In the genomic region with DNA sequence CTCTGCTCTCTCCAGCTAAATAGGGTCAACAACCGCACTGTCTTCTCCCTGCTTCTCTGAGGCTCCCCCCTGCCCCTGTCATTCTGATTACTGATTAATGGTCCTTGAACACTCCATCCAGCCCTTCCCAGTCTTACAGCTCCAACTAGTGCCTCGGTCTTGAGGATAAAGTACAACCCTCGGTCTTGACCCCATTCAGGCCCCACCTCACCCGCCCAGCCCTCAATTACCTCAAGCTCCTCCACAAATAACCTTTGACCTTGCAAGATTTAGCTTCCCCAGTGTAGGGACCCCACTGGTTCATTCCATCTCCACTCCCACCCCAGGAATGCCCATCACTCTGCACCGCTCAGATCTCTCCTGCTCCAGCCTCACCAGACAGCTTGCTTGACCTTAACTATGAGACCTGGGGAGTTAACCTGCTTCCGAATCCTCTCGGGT, we compare ENCODE assay signal across 21 mouse cellular contexts. TPM values are rescaled to one million over a fixed set of nuclear protein-coding genes. Genes with fewer than 3 reads are reported as not detected.
DNase-seq lines count a peak whose midpoint lies in the region; ATAC-seq and TF ChIP-seq lines count a peak whose summit lies in the region.
"Had no signal": no experiment of that assay in that cellular context is flagged by ENCODE, and none has a peak within 500 bp of the region (broad histone marks: within the 10 kb centered on the region; RNA-seq: fewer than 3 reads in every experiment).

No protein-coding gene starts in this region.

- no peak for TF ChIP-seq CTCF in stomach, postnatal 0 days (IDR thresholded peaks at IDR 0.05; ENCODE audit: low read depth)
- no peak for TF ChIP-seq CTCF in cerebellum, adult 2 months (IDR thresholded peaks at IDR 0.05; ENCODE audit: borderline replicate concordance, insufficient read depth, low read depth, low read length)

- ATAC-seq in stomach, embryonic 14.5 days (ENCODE audit: insufficient number of reproducible peaks, insufficient read depth, low FRiP score, low read depth), result peak; percentile 11; the same call in 1 of the 2 replicates
- ATAC-seq in stomach, postnatal 0 days (ENCODE audit: low FRiP score, low TSS enrichment), result no peak
- peak; percentile 87 for ATAC-seq in intestine, embryonic 15.5 days
- ATAC-seq in kidney, embryonic 16.5 days (ENCODE audit: low FRiP score, low TSS enrichment), result peak; percentile 93
- ATAC-seq in cerebellum, adult (ENCODE audit: insufficient number of reproducible peaks, low FRiP score, low TSS enrichment), result no peak
- ATAC-seq in CD4-positive, CD25-positive, alpha-beta regulatory T cell, adult 4 months, result no peak
- ATAC-seq: inflammation-experienced regulatory T-cells, adult 6 months had no signal

- H3K9me3 ChIP-seq in stomach, embryonic 14.5 days (ENCODE audit: control insufficient read depth, low read depth, low read length), result no peaks in the 10 kb centered on the region
- H3K9me3 ChIP-seq in stomach, postnatal 0 days (ENCODE audit: control insufficient read depth, low read length), result no peaks in the 10 kb centered on the region
- no peaks in the 10 kb centered on the region for H3K9me3 ChIP-seq in intestine, embryonic 15.5 days
- no peaks in the 10 kb centered on the region for H3K9me3 ChIP-seq in kidney, embryonic 16.5 days (ENCODE audit: low read length)
- H3K9me3 ChIP-seq: heart, embryonic 12.5 days; hindbrain, embryonic 10.5 days; limb, embryonic 12.5 days had no signal

- no peak overlapping the region for H3K4me3 ChIP-seq in stomach, embryonic 14.5 days (ENCODE audit: low read depth, low read length)
- H3K4me3 ChIP-seq in stomach, postnatal 0 days (ENCODE audit: low read depth, low read length), result no peak overlapping the region
- H3K4me3 ChIP-seq in intestine, embryonic 15.5 days (replicated peaks), result no peak overlapping the region
- no peak overlapping the region for H3K4me3 ChIP-seq in kidney, embryonic 16.5 days (ENCODE audit: low read length)
- H3K4me3 ChIP-seq in cerebellum, adult 2 months (replicated peaks; ENCODE audit: insufficient read depth, low read depth, low read length), result no peak overlapping the region
- H3K4me3 ChIP-seq: heart, embryonic 12.5 days; hindbrain, embryonic 10.5 days; limb, embryonic 12.5 days had no signal

- TF ChIP-seq POLR2A in cerebellum, adult 2 months (IDR thresholded peaks at IDR 0.05; ENCODE audit: borderline replicate concordance, insufficient read depth, low read length), result no peak

- 17% methylated on average over 7 of the region's 7 CpGs for WGBS in stomach, embryonic 14.5 days
- 32% methylated on average over 7 of the region's 7 CpGs for WGBS in stomach, postnatal 0 days
- 14% methylated on average over 7 of the region's 7 CpGs for WGBS in intestine, embryonic 15.5 days
- WGBS in kidney, embryonic 16.5 days, result 12% methylated on average over 7 of the region's 7 CpGs
- WGBS in cerebellum, adult 2 months, result 67% methylated on average over 7 of the region's 7 CpGs

- H3K4me2 ChIP-seq in stomach, embryonic 14.5 days (replicated peaks; ENCODE audit: low read depth, low read length), result no peak overlapping the region
- H3K4me2 ChIP-seq in stomach, postnatal 0 days (replicated peaks; ENCODE audit: low read depth), result no peak overlapping the region
- peak overlapping the region; percentile 50 for H3K4me2 ChIP-seq in intestine, embryonic 15.5 days (replicated peaks)
- no peak overlapping the region for H3K4me2 ChIP-seq in kidney, embryonic 16.5 days (replicated peaks; ENCODE audit: low read depth, low read length)
- H3K4me2 ChIP-seq: heart, embryonic 12.5 days; limb, embryonic 12.5 days had no signal

- no peaks in the 10 kb centered on the region for H3K27me3 ChIP-seq in stomach, embryonic 14.5 days (ENCODE audit: control insufficient read depth, insufficient read depth, low read length)
- H3K27me3 ChIP-seq in stomach, postnatal 0 days (ENCODE audit: control insufficient read depth, insufficient read depth, low read length), result no peaks in the 10 kb centered on the region
- no peaks in the 10 kb centered on the region for H3K27me3 ChIP-seq in intestine, embryonic 15.5 days (replicated peaks)
- no peaks in the 10 kb centered on the region for H3K27me3 ChIP-seq in kidney, embryonic 16.5 days (ENCODE audit: insufficient read depth, low read length)
- H3K27me3 ChIP-seq in cerebellum, adult 2 months (ENCODE audit: control insufficient read depth, insufficient read depth, low read length), result no peaks in the 10 kb centered on the region
- H3K27me3 ChIP-seq: limb, embryonic 12.5 days had no signal

- H3K9ac ChIP-seq in stomach, embryonic 14.5 days (replicated peaks; ENCODE audit: low read depth, low read length), result no peak overlapping the region
- H3K9ac ChIP-seq in stomach, postnatal 0 days (ENCODE audit: low read length), result no peak overlapping the region
- H3K9ac ChIP-seq in intestine, embryonic 15.5 days, result no peak overlapping the region
- no peak overlapping the region for H3K9ac ChIP-seq in kidney, embryonic 16.5 days (replicated peaks; ENCODE audit: low read length)
- H3K9ac ChIP-seq: heart, embryonic 12.5 days; limb, embryonic 12.5 days had no signal

- H3K36me3 ChIP-seq in stomach, embryonic 14.5 days (ENCODE audit: control insufficient read depth, insufficient read depth, low read length), result no peaks in the 10 kb centered on the region
- H3K36me3 ChIP-seq in stomach, postnatal 0 days (ENCODE audit: control insufficient read depth, insufficient read depth, low read length), result no peaks in the 10 kb centered on the region
- no peaks in the 10 kb centered on the region for H3K36me3 ChIP-seq in intestine, embryonic 15.5 days
- no peaks in the 10 kb centered on the region for H3K36me3 ChIP-seq in kidney, embryonic 16.5 days (ENCODE audit: insufficient read depth, low read length)
- H3K36me3 ChIP-seq: heart, embryonic 12.5 days; hindbrain, embryonic 10.5 days; limb, embryonic 12.5 days had no signal

- no peak for TF ChIP-seq EP300 in stomach, postnatal 0 days (optimal IDR thresholded peaks at IDR 0.05)

- no peaks in the 10 kb centered on the region for H3K4me1 ChIP-seq in stomach, embryonic 14.5 days (ENCODE audit: control insufficient read depth, insufficient read depth, low read length)
- H3K4me1 ChIP-seq in stomach, postnatal 0 days (replicated peaks; ENCODE audit: control insufficient read depth, insufficient read depth), result no peaks in the 10 kb centered on the region
- H3K4me1 ChIP-seq in intestine, embryonic 15.5 days (replicated peaks), result 0 out of 2 replicates have a peak, but pooled peaks cover 2% of the 10 kb centered on the region
- H3K4me1 ChIP-seq in kidney, embryonic 16.5 days (ENCODE audit: insufficient read depth, low read length), result peaks cover 21% of the 10 kb centered on the region
- H3K4me1 ChIP-seq in cerebellum, adult 2 months (ENCODE audit: control insufficient read depth, insufficient read depth, low read length), result no peaks in the 10 kb centered on the region

- no peak overlapping the region for H3K27ac ChIP-seq in stomach, embryonic 14.5 days (ENCODE audit: low read length)
- H3K27ac ChIP-seq in stomach, postnatal 0 days (replicated peaks), result no peak overlapping the region
- peak overlapping the region; percentile 81 for H3K27ac ChIP-seq in intestine, embryonic 15.5 days
- H3K27ac ChIP-seq in kidney, embryonic 16.5 days (ENCODE audit: low read length), result peak overlapping the region; percentile 63; the same call in 1 of the 2 replicates
- no peak overlapping the region for H3K27ac ChIP-seq in cerebellum, adult 2 months (ENCODE audit: insufficient read depth, low read length)
- H3K27ac ChIP-seq: hindbrain, embryonic 10.5 days; limb, embryonic 12.5 days had no signal

- no peak for DNase-seq in stomach, postnatal 0 days (ENCODE audit: low spot score)
- no peak for DNase-seq in cerebellum, adult 2 months
- no peak for DNase-seq in layer of hippocampus, adult 18-20 months (ENCODE audit: low spot score in 2 of 2)
- DNase-seq: B cell, adult 2 months; gastrocnemius, postnatal 10 days; lung, postnatal 4 days; midbrain, embryonic 14.5 days had no signal

RNA-seq across cellular contexts. Expression of gene Slc51a, which starts 3.2 kb away (rescaled TPM):
- polyA plus RNA-seq in stomach, embryonic 14.5 days (2014; fragmentation: Nextera tagmentation; extraction: Ambion mirVana), result 1.9 and 2.7 TPM in 2 replicates
- 2.7 and 3.1 TPM in 2 replicates for polyA plus RNA-seq in stomach, postnatal 0 days (2015; fragmentation: Nextera tagmentation; extraction: Ambion mirVana)
- 97.1 and 104 TPM in 2 replicates for polyA plus RNA-seq in intestine, embryonic 15.5 days (2015; fragmentation: Nextera tagmentation; extraction: Ambion mirVana)
- 3.0 and 3.9 TPM in 2 replicates for polyA plus RNA-seq in kidney, embryonic 16.5 days (2015; fragmentation: Nextera tagmentation; extraction: Ambion mirVana)
- 0.03 and 0.05 TPM in 2 replicates for polyA plus RNA-seq in cerebellum, adult 2 months (2012; rRNA removed)
- total RNA-seq in layer of hippocampus, adult 18-20 months (2021), result not detected
- polyA plus RNA-seq in CD4-positive, CD25-positive, alpha-beta regulatory T cell, adult 4 months (2017; shearing (Covaris generic)), result not detected
- total RNA-seq: common myeloid progenitor, adult 5-6 weeks; gastrocnemius, postnatal 10 days; left cerebral cortex, adult 18-20 months had no signal
- polyA plus RNA-seq: inflammation-experienced regulatory T-cells, adult 6 months; midbrain, embryonic 14.5 days; urinary bladder, adult 2 months had no signal

RNA-seq across cellular contexts. Expression of gene Zdhhc19, which starts 11.6 kb away (rescaled TPM):
- polyA plus RNA-seq in stomach, embryonic 14.5 days (2014; fragmentation: Nextera tagmentation; extraction: Ambion mirVana), result not detected in 2 replicates
- polyA plus RNA-seq in stomach, postnatal 0 days (2015; fragmentation: Nextera tagmentation; extraction: Ambion mirVana), result not detected in 2 replicates
- 1.1 and 1.2 TPM in 2 replicates for polyA plus RNA-seq in intestine, embryonic 15.5 days (2015; fragmentation: Nextera tagmentation; extraction: Ambion mirVana)
- polyA plus RNA-seq in kidney, embryonic 16.5 days (2015; fragmentation: Nextera tagmentation; extraction: Ambion mirVana), result not detected in 2 replicates
- not detected in 2 replicates for polyA plus RNA-seq in cerebellum, adult 2 months (2012; rRNA removed)
- total RNA-seq in layer of hippocampus, adult 18-20 months (2021), result not detected
- polyA plus RNA-seq in CD4-positive, CD25-positive, alpha-beta regulatory T cell, adult 4 months (2017; shearing (Covaris generic)), result not detected
- total RNA-seq: adrenal gland, postnatal 4 days; common myeloid progenitor, adult 5-6 weeks; gastrocnemius, postnatal 10 days; left cerebral cortex, adult 18-20 months had no signal
- polyA plus RNA-seq: heart, embryonic 12.5 days; hindbrain, embryonic 10.5 days; limb, embryonic 12.5 days; liver, embryonic 16.5 days; midbrain, embryonic 14.5 days; urinary bladder, adult 2 months had no signal

RNA-seq across cellular contexts. Expression of gene Pcyt1a, which starts 53.7 kb away (rescaled TPM):
- polyA plus RNA-seq in stomach, embryonic 14.5 days (2014; fragmentation: Nextera tagmentation; extraction: Ambion mirVana), result 40.3 and 44.3 TPM in 2 replicates
- polyA plus RNA-seq in stomach, postnatal 0 days (2015; fragmentation: Nextera tagmentation; extraction: Ambion mirVana), result 30.8 and 38.6 TPM in 2 replicates
- polyA plus RNA-seq in intestine, embryonic 15.5 days (2015; fragmentation: Nextera tagmentation; extraction: Ambion mirVana), result 63.5 and 65.5 TPM in 2 replicates
- 38.3 and 44.6 TPM in 2 replicates for polyA plus RNA-seq in kidney, embryonic 16.5 days (2015; fragmentation: Nextera tagmentation; extraction: Ambion mirVana)
- polyA plus RNA-seq in cerebellum, adult 2 months (2012; rRNA removed), result 33.4 and 35.4 TPM in 2 replicates
- 10 to 100 TPM; 31.0 to 36.9 TPM for total RNA-seq in layer of hippocampus, adult 18-20 months (2021)
- polyA plus RNA-seq in CD4-positive, CD25-positive, alpha-beta regulatory T cell, adult 4 months (2017; shearing (Covaris generic)), result 10 to 100 TPM; 10.7 to 17.3 TPM

Comparison
In these comparisons a context has a peak if more than half of its experiments do, and no peak if none do; other contexts are left out.
1. ATAC-seq: peak in stomach, embryonic 14.5 days (single experiment), intestine, embryonic 15.5 days (single experiment) and kidney, embryonic 16.5 days (single experiment); none in stomach, postnatal 0 days (single experiment), cerebellum, adult (single experiment) and CD4-positive, CD25-positive, alpha-beta regulatory T cell, adult 4 months (single experiment).
2. H3K27ac ChIP-seq: peak in intestine, embryonic 15.5 days (single experiment) and kidney, embryonic 16.5 days (single experiment); none in stomach, embryonic 14.5 days (single experiment), stomach, postnatal 0 days (single experiment) and cerebellum, adult 2 months (single experiment).
3. RNA of gene Slc51a, which starts 3.2 kb away (polyA plus RNA-seq): 97.1 to 104 TPM in intestine, embryonic 15.5 days; 3.0 to 3.9 TPM in kidney, embryonic 16.5 days, 2.7 to 3.1 TPM in stomach, postnatal 0 days, 1.9 to 2.7 TPM in stomach, embryonic 14.5 days, not detected in CD4-positive, CD25-positive, alpha-beta regulatory T cell, adult 4 months and 0.03 to 0.05 TPM in cerebellum, adult 2 months; every median in the first group is over 10 times any median in the second.